ENCODE assay signal across 8 mouse cellular contexts in the genomic region with DNA sequence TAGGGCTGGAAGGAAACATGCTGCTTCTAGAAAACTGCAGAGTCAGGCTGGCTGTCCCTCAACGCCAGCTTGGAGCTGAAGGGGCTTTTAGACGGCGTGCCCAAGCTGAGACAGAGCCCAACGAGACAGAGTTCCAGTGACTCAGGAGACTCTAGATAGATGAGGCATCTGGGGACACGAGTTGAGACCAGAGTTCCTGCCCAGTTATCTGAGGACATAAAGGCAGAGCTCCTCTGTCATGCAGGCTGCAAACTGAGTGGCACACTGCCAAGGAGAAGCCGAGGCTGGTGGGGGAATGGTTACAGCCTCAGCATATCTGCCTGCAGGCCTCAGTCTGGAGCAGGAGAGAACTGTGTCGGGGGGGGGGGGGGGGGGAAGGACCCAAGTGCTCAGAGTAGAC.
DNase-seq lines count a peak whose midpoint lies in the region; ATAC-seq and TF ChIP-seq lines count a peak whose summit lies in the region.

No protein-coding gene starts in this region.

- peak; percentile 77 for DNase-seq in MN1 (ENCODE audit: low spot score)
- peak; percentile 44 to 72 for DNase-seq in frontal cortex, adult 2 months (ENCODE audit: extremely low spot score in 1 of 2, low spot score in 1 of 2)
- peak; percentile 78 to 86 for DNase-seq in heart, postnatal 14 days
- DNase-seq in layer of hippocampus, adult 9-11 months, result peak; percentile 63
- DNase-seq in lung, postnatal 0 days (ENCODE audit: low spot score), result peak; percentile 43
- peak; percentile 66 for DNase-seq in right cerebral cortex, postnatal 4 days

- no peaks in the 10 kb centered on the region for H3K9me3 ChIP-seq in lung, postnatal 0 days (ENCODE audit: low read length)

- no peak overlapping the region for H3K9ac ChIP-seq in lung, postnatal 0 days (replicated peaks; ENCODE audit: low read depth)

- H3K27me3 ChIP-seq in lung, postnatal 0 days (replicated peaks; ENCODE audit: insufficient read depth, low read length), result no peaks in the 10 kb centered on the region

- peak overlapping the region; percentile 71 for H3K27ac ChIP-seq in bone marrow macrophage, adult 2 months (ENCODE audit: insufficient read depth, low read depth, low read length)
- H3K27ac ChIP-seq in lung, postnatal 0 days (ENCODE audit: low read length), result no peak overlapping the region

- ATAC-seq in lung, postnatal 0 days, result peak; percentile 38
- ATAC-seq in activated CD4-positive, CD25-positive, alpha-beta regulatory T cell, adult 4 months, result no peak

- TF ChIP-seq EP300 in lung, postnatal 0 days (IDR thresholded peaks at IDR 0.05), result no peak

- TF ChIP-seq POLR2A in bone marrow macrophage, adult 2 months (IDR thresholded peaks at IDR 0.05; ENCODE audit: borderline replicate concordance, low read depth, low read length), result no peak

- no peak overlapping the region for H3K4me2 ChIP-seq in lung, postnatal 0 days (replicated peaks; ENCODE audit: low read depth, low read length)

- H3K4me3 ChIP-seq in bone marrow macrophage, adult 2 months (ENCODE audit: insufficient read depth, low read length), result peak overlapping the region; percentile 34
- H3K4me3 ChIP-seq in lung, postnatal 0 days (ENCODE audit: low read depth, low read length), result no peak overlapping the region

- no peaks in the 10 kb centered on the region for H3K36me3 ChIP-seq in lung, postnatal 0 days (ENCODE audit: insufficient read depth, low read length)

- H3K4me1 ChIP-seq in bone marrow macrophage, adult 2 months (ENCODE audit: control insufficient read depth, insufficient read depth, low read length), result peaks cover 44% of the 10 kb centered on the region
- no peaks in the 10 kb centered on the region for H3K4me1 ChIP-seq in lung, postnatal 0 days (ENCODE audit: insufficient read depth, low read depth, low read length)

- intact Hi-C loops in heart, postnatal 14 days (cut with DNase I), result loop anchor here (5.0 kb wide), 1 partner anchor 34 kb away; no protein-coding TSS in a partner anchor

- TF ChIP-seq CTCF in bone marrow macrophage, adult 2 months (IDR thresholded peaks at IDR 0.05; ENCODE audit: low read depth, low read length), result no peak
- no peak for TF ChIP-seq CTCF in lung, postnatal 0 days (IDR thresholded peaks at IDR 0.05)

- 31% methylated on average over 6 of the region's 7 CpGs for WGBS in lung, postnatal 0 days
